Mouse (Mus musculus): ENCODE measurements around the gene C130032M10Rik. TPM values are rescaled to one million over a fixed set of nuclear protein-coding genes. Genes with fewer than 3 reads are reported as not detected.

C130032M10Rik gene
- polyA plus RNA-seq, 1 experiment from 2014 or later = 1.3 TPM

DNA sequence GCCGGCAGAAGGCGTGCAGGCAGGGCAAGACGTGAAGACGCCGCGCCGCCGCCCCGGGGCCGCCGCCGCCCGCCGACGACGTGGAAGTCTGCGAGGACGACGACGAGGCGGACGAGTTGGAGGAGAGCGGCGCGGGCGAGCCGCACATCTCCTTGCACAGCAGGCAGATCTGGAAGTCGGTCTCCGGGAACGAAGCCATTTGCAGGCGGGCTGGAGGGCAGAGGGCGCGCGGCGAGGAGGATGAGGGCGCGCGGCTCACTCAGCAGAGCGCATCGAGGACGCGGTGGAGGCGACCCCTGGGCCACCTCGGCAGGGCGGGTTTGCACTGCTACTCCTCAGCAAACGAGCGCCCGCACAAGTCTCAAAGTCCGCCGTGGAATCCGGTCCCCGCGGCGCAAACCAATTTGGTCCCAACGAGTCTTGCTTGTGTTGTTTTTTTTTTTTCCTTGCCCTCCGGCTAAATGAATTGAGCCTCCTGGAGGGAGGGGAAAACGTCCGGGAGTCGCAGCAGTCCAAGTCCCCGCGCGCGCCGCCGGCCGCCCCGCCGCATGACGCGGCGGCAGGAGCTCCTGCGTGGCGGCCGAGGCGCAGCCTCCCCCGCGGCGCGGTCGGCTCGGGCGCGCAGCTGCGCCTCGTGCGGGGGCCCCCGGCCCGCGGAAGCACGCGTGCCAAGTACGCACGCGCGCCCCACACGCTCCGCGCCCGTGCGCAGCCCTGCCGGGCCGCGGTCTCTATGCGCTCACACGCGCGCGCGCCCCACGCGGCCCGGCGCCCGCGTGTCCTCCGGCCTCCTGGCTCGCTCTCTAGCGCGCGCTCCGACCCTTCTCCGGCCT, 47.6 kb downstream of the C130032M10Rik start:
- Histone ChIP-seq H3K36me3 (no peaks in the 10 kb centered on the region), H3K4me3 (peak overlapping the region; percentile 57), H3K4me2 (peak overlapping the region; percentile 80), H3K9ac (peak overlapping the region; percentile 64), H3K27me3 (replicated peaks) (peaks cover 56% of the 10 kb centered on the region), H3K4me1 (replicated peaks) (peaks cover 27% of the 10 kb centered on the region), H3K9me3 (replicated peaks) (no peaks in the 10 kb centered on the region), H3K27ac (ENCODE audit: poor library complexity, severe bottlenecking) (no peak overlapping the region)
- WGBS = 2% methylated on average over 113 of the region's 122 CpGs
- ATAC-seq (ENCODE audit: insufficient number of reproducible peaks, low FRiP score) = no peak

GRCm38 (mm10) chr9:114563761-114564606, 48.5 kb downstream of the C130032M10Rik start, which contains the start of gene Trim71:
Gene Trim71, minus strand, starts transcription at chr9:114564369.
- Histone ChIP-seq H3K4me3 (peak within 1 kb of the TSS; percentile 57), H3K9me3 (replicated peaks) (no peaks in the 10 kb centered on the region), H3K9ac (peak within 1 kb of the TSS; percentile 64), H3K4me2 (peak within 1 kb of the TSS; percentile 80), H3K4me1 (replicated peaks) (peaks cover 27% of the 10 kb centered on the region), H3K27me3 (replicated peaks) (peaks cover 52% of the 10 kb centered on the region), H3K27ac (ENCODE audit: poor library complexity, severe bottlenecking) (0 out of 2 replicates have a peak within 1 kb of the TSS, but pooled peaks have one; percentile 1), H3K36me3 (no peaks in the 10 kb centered on the region)
- WGBS = under 1% methylated on average over 89 of the region's 91 CpGs
- ATAC-seq (ENCODE audit: insufficient number of reproducible peaks, low FRiP score) = peak; percentile 30; the same call in 1 of the 2 replicates

GRCm38 (mm10) chr9:114564667-114565066, 49.2 kb downstream of the C130032M10Rik start:
- Histone ChIP-seq H3K4me1 (replicated peaks) (peaks cover 25% of the 10 kb centered on the region), H3K27me3 (replicated peaks) (peaks cover 50% of the 10 kb centered on the region), H3K9me3 (replicated peaks) (no peaks in the 10 kb centered on the region), H3K4me2 (peak overlapping the region; percentile 80), H3K4me3 (peak overlapping the region; percentile 57), H3K36me3 (no peaks in the 10 kb centered on the region), H3K27ac (ENCODE audit: poor library complexity, severe bottlenecking) (no peak overlapping the region), H3K9ac (peak overlapping the region; percentile 64)
- no peak for ATAC-seq (ENCODE audit: insufficient number of reproducible peaks, low FRiP score)
- under 1% methylated on average over 10 of the region's 10 CpGs for WGBS

Other genes with a start within 250 kb of the C130032M10Rik start
- gene Bcl2a1c, start 185.6 kb upstream of the C130032M10Rik start, polyA plus RNA-seq (2016; fragmentation: Nextera tagmentation; extraction: Ambion mirVana) = not detected in 2 replicates
- gene Crtap, start 125.0 kb upstream of the C130032M10Rik start, polyA plus RNA-seq (2016; fragmentation: Nextera tagmentation; extraction: Ambion mirVana) = 144 and 150 TPM in 2 replicates
- 46.2 and 47.3 TPM in 2 replicates for gene Glb1, start 114.6 kb upstream of the C130032M10Rik start, polyA plus RNA-seq (2016; fragmentation: Nextera tagmentation; extraction: Ambion mirVana)
- 11.4 and 11.9 TPM in 2 replicates for gene Tmppe, start 114.6 kb upstream of the C130032M10Rik start, polyA plus RNA-seq (2016; fragmentation: Nextera tagmentation; extraction: Ambion mirVana)
- not detected in 2 replicates for gene Ccr4, start 10.8 kb upstream of the C130032M10Rik start, polyA plus RNA-seq (2016; fragmentation: Nextera tagmentation; extraction: Ambion mirVana)
- 0.40 and 0.63 TPM in 2 replicates for gene Trim71, start 48.7 kb downstream of the C130032M10Rik start, polyA plus RNA-seq (2016; fragmentation: Nextera tagmentation; extraction: Ambion mirVana)
- 39.4 and 40.8 TPM in 2 replicates for gene Cnot10, start 124.5 kb downstream of the C130032M10Rik start, polyA plus RNA-seq (2016; fragmentation: Nextera tagmentation; extraction: Ambion mirVana)
- gene Dync1li1, start 173.1 kb downstream of the C130032M10Rik start, polyA plus RNA-seq (2016; fragmentation: Nextera tagmentation; extraction: Ambion mirVana) = 78.3 and 81.8 TPM in 2 replicates
- 42.2 and 43.9 TPM in 2 replicates for gene Cmtm6, start 215.4 kb downstream of the C130032M10Rik start, polyA plus RNA-seq (2016; fragmentation: Nextera tagmentation; extraction: Ambion mirVana)

Measured in heart, embryonic 12.5 days (tissue).